Mouse (Mus musculus): ENCODE measurements around the gene Cldnd1.

GRCm38 (mm10) chr16:58709536-58709935, 18.2 kb upstream of the Cldnd1 start:
- TF ChIP-seq CTCF (IDR thresholded peaks at IDR 0.05; ENCODE audit: control insufficient read depth, insufficient read depth, insufficient read length) = no peak
- TF ChIP-seq USF1 (IDR thresholded peaks at IDR 0.05; ENCODE audit: low read depth) = no peak
- no peak for TF ChIP-seq MYOD1 (IDR thresholded peaks at IDR 0.05; ENCODE audit: control insufficient read depth, insufficient read length, low read depth)
- TF ChIP-seq MYOG (IDR thresholded peaks at IDR 0.05; ENCODE audit: control insufficient read depth, extremely low read depth, insufficient read length) = no peak

All from C2C12 (cell line).